Mouse (Mus musculus): ENCODE measurements at regions not wholly inside any gene's neighbourhood (a gene's known extent, or its start where the extent isn't known, plus 50 kb on each side); places are given as distances from the start of the nearest gene placed in this dataset.

GRCm38 (mm10) chr1:120910801-120911200, 308.6 kb downstream of the En1 start:
- no peak for DNase-seq (ENCODE audit: low read depth, low spot score)

GRCm38 (mm10) chr1:120911962-120912670, 309.9 kb downstream of the En1 start:
- DNase-seq (ENCODE audit: low read depth, low spot score): no peak

GRCm38 (mm10) chr1:120921540-120921939, 319.3 kb downstream of the En1 start:
- DNase-seq (ENCODE audit: low read depth, low spot score): no peak

- DNase-seq (ENCODE audit: low read depth, low spot score): no peak
Observed at GRCm38 (mm10) chr1:120925271-120925670, 323.1 kb downstream of the En1 start.

- no peak for DNase-seq (ENCODE audit: low read depth, low spot score)
Observed at GRCm38 (mm10) chr1:120930141-120930540, 327.9 kb downstream of the En1 start.

- no peak for DNase-seq (ENCODE audit: low read depth, low spot score)
Observed at GRCm38 (mm10) chr1:120935321-120935720, 333.1 kb downstream of the En1 start.

GRCm38 (mm10) chr1:120943711-120944110, 341.5 kb downstream of the En1 start:
- DNase-seq (ENCODE audit: low read depth, low spot score): no peak

GRCm38 (mm10) chr1:120946349-120946748, 344.1 kb downstream of the En1 start:
- no peak for DNase-seq (ENCODE audit: low read depth, low spot score)

- DNase-seq (ENCODE audit: low read depth, low spot score): no peak
Observed at GRCm38 (mm10) chr1:120961235-120961634, 359.0 kb downstream of the En1 start.

- peak; percentile 34 for DNase-seq (ENCODE audit: low read depth, low spot score)
Observed at GRCm38 (mm10) chr1:120961984-120962383, 359.8 kb downstream of the En1 start.

GRCm38 (mm10) chr1:120963477-120964178, 361.4 kb downstream of the En1 start:
- no peak for DNase-seq (ENCODE audit: low read depth, low spot score)

GRCm38 (mm10) chr1:120964179-120964517, 361.9 kb downstream of the En1 start:
- no peak for DNase-seq (ENCODE audit: low read depth, low spot score)

- no peak for DNase-seq (ENCODE audit: low read depth, low spot score)
Observed at GRCm38 (mm10) chr1:120966132-120966531, 363.9 kb downstream of the En1 start.

GRCm38 (mm10) chr1:120974661-120975060, 357.7 kb downstream of the Insig2 start:
- DNase-seq (ENCODE audit: low read depth, low spot score): no peak

- no peak for DNase-seq (ENCODE audit: low read depth, low spot score)
Observed at GRCm38 (mm10) chr1:121004535-121004934, 327.9 kb downstream of the Insig2 start.

- no peak for DNase-seq (ENCODE audit: low read depth, low spot score)
Observed at GRCm38 (mm10) chr1:121005198-121005597, 327.2 kb downstream of the Insig2 start.

GRCm38 (mm10) chr1:121012126-121012525, 320.3 kb downstream of the Insig2 start:
- DNase-seq (ENCODE audit: low read depth, low spot score): no peak

- no peak for DNase-seq (ENCODE audit: low read depth, low spot score)
Observed at GRCm38 (mm10) chr1:121013839-121014503, 318.4 kb downstream of the Insig2 start.

- no peak for DNase-seq (ENCODE audit: low read depth, low spot score)
Observed at GRCm38 (mm10) chr1:121029375-121029774, 303.0 kb downstream of the Insig2 start.

GRCm38 (mm10) chr1:121034761-121035393, 297.5 kb downstream of the Insig2 start:
- no peak for DNase-seq (ENCODE audit: low read depth, low spot score)

- DNase-seq (ENCODE audit: low read depth, low spot score): no peak
Observed at GRCm38 (mm10) chr1:121046581-121046980, 285.8 kb downstream of the Insig2 start.

- DNase-seq (ENCODE audit: low read depth, low spot score): no peak
Observed at GRCm38 (mm10) chr1:121047406-121047805, 285.0 kb downstream of the Insig2 start.
